Mouse (Mus musculus): ENCODE results near the gene Hacl1. TPM values are rescaled to one million over a fixed set of nuclear protein-coding genes. Genes with fewer than 3 reads are reported as not detected.

Hacl1 gene
- polyA plus RNA-seq, 1 experiment from 2014 or later: 12.3 TPM

Other genes starting within 250 kb of the Hacl1 start
- 15.8 and 16.0 TPM in 2 replicates for gene Sh3bp5, start 205.2 kb downstream of the Hacl1 start, polyA plus RNA-seq (2014; fragmentation: Nextera tagmentation; extraction: Ambion mirVana)
- 23.0 and 26.7 TPM in 2 replicates for gene Eaf1, start 146.9 kb downstream of the Hacl1 start, polyA plus RNA-seq (2014; fragmentation: Nextera tagmentation; extraction: Ambion mirVana)
- gene Mettl6, start 146.2 kb downstream of the Hacl1 start, polyA plus RNA-seq (2014; fragmentation: Nextera tagmentation; extraction: Ambion mirVana): 100 and 108 TPM in 2 replicates
- 0.35 and 0.86 TPM in 2 replicates for gene Colq, start 49.9 kb downstream of the Hacl1 start, polyA plus RNA-seq (2014; fragmentation: Nextera tagmentation; extraction: Ambion mirVana)
- 1.6 and 2.0 TPM in 2 replicates for gene Gm49387, start 408 bp downstream of the Hacl1 start, polyA plus RNA-seq (2014; fragmentation: Nextera tagmentation; extraction: Ambion mirVana)
- 18.2 and 21.8 TPM in 2 replicates for gene Btd, start 258 bp downstream of the Hacl1 start, polyA plus RNA-seq (2014; fragmentation: Nextera tagmentation; extraction: Ambion mirVana)
- 9.6 and 10.0 TPM in 2 replicates for gene Ankrd28, start 189.4 kb upstream of the Hacl1 start, polyA plus RNA-seq (2014; fragmentation: Nextera tagmentation; extraction: Ambion mirVana)